ENCODE assay signal across 31 mouse cellular contexts in genomic region chr11:121300265-121300664, GRCm38 (mm10). TPM values are rescaled to one million over a fixed set of nuclear protein-coding genes. Genes with fewer than 3 reads are reported as not detected.
DNase-seq lines count a peak whose midpoint lies in the region; ATAC-seq and TF ChIP-seq lines count a peak whose summit lies in the region.
"Had no signal": no experiment of that assay in that cellular context is flagged by ENCODE, and none has a peak within 500 bp of the region (broad histone marks: within the 10 kb centered on the region; RNA-seq: fewer than 3 reads in every experiment).

No protein-coding gene starts in this region.

- peak; percentile 41 for DNase-seq in brain, adult 2 months (ENCODE audit: low read depth, low spot score)
- peak; percentile 86 for DNase-seq in kidney, adult 2 months
- DNase-seq in kidney, postnatal 0 days (ENCODE audit: low spot score): peak; percentile 41
- DNase-seq in kidney, postnatal 4 days: peak; percentile 45 to 56
- DNase-seq in testis, postnatal 14 days (ENCODE audit: low spot score): no peak
- DNase-seq in forebrain, embryonic 11.5 days (ENCODE audit: low spot score): no peak
- DNase-seq: adrenal gland, adult 2 months; adrenal gland, postnatal 36 days; B cell, adult 2 months; cerebellum, adult 2 months; cerebellum, postnatal 14 days; gastrocnemius, postnatal 25 days; heart, adult 11 months; heart, postnatal 36 days; liver, embryonic 13.5 days; lung, adult 18-20 months; lung, postnatal 4 days; right cerebral cortex, adult 18-20 months had no signal

- H3K36me3 ChIP-seq in kidney, adult 2 months (ENCODE audit: control insufficient read depth, insufficient read depth, low read length): no peaks in the 10 kb centered on the region
- peaks cover 40% of the 10 kb centered on the region for H3K36me3 ChIP-seq in kidney, postnatal 0 days (ENCODE audit: insufficient read depth, low read length)
- peaks cover 12% of the 10 kb centered on the region; the same call in 1 of the 2 replicates for H3K36me3 ChIP-seq in forebrain, embryonic 11.5 days (ENCODE audit: control insufficient read depth, insufficient read depth, low read length)

- no peak overlapping the region for H3K4me3 ChIP-seq in kidney, adult 2 months (ENCODE audit: insufficient read depth, low read depth, low read length)
- H3K4me3 ChIP-seq in kidney, postnatal 0 days (replicated peaks; ENCODE audit: low read depth, low read length): no peak overlapping the region
- H3K4me3 ChIP-seq in forebrain, embryonic 11.5 days (ENCODE audit: low read depth, low read length): no peak overlapping the region
- H3K4me3 ChIP-seq: embryonic facial prominence, embryonic 15.5 days; forebrain, embryonic 15.5 days; hindbrain, embryonic 12.5 days; layer of hippocampus, adult 2 months; limb, embryonic 10.5 days; limb, embryonic 15.5 days; liver, embryonic 13.5 days; neural tube, embryonic 12.5 days had no signal

- no peaks in the 10 kb centered on the region; the same call in 1 of the 2 replicates for H3K4me1 ChIP-seq in kidney, adult 2 months (ENCODE audit: control insufficient read depth, insufficient read depth, low read length)
- no peaks in the 10 kb centered on the region for H3K4me1 ChIP-seq in kidney, postnatal 0 days (replicated peaks; ENCODE audit: insufficient read depth, low read length)
- no peaks in the 10 kb centered on the region for H3K4me1 ChIP-seq in forebrain, embryonic 11.5 days (replicated peaks; ENCODE audit: control insufficient read depth, insufficient read depth, low read length)
- H3K4me1 ChIP-seq: embryonic facial prominence, embryonic 15.5 days; forebrain, embryonic 15.5 days; hindbrain, embryonic 12.5 days; limb, embryonic 10.5 days; limb, embryonic 15.5 days; liver, embryonic 13.5 days; neural tube, embryonic 12.5 days had no signal

- no peak overlapping the region for H3K4me2 ChIP-seq in kidney, postnatal 0 days (ENCODE audit: low read length)
- H3K4me2 ChIP-seq in forebrain, embryonic 11.5 days (ENCODE audit: low read depth, low read length, severe bottlenecking): no peak overlapping the region
- H3K4me2 ChIP-seq: embryonic facial prominence, embryonic 15.5 days; forebrain, embryonic 15.5 days; heart, embryonic 11.5 days; hindbrain, embryonic 12.5 days; limb, embryonic 15.5 days; liver, embryonic 13.5 days; neural tube, embryonic 12.5 days had no signal

- no peak overlapping the region for H3K9ac ChIP-seq in kidney, postnatal 0 days (ENCODE audit: low read depth, low read length)
- H3K9ac ChIP-seq in forebrain, embryonic 11.5 days (ENCODE audit: low read length): no peak overlapping the region
- H3K9ac ChIP-seq: embryonic facial prominence, embryonic 15.5 days; forebrain, embryonic 15.5 days; hindbrain, embryonic 12.5 days; limb, embryonic 15.5 days; liver, embryonic 13.5 days; neural tube, embryonic 12.5 days had no signal

- 0 out of 2 replicates have a peak overlapping the region, but pooled peaks have one; percentile 24 for H3K27ac ChIP-seq in kidney, adult 2 months (ENCODE audit: insufficient read depth, low read depth, low read length)
- H3K27ac ChIP-seq in kidney, postnatal 0 days: peak overlapping the region; percentile 55; the same call in 1 of the 2 replicates
- H3K27ac ChIP-seq in forebrain, embryonic 11.5 days (ENCODE audit: low read depth, low read length): no peak overlapping the region
- H3K27ac ChIP-seq: embryonic facial prominence, embryonic 15.5 days; forebrain, embryonic 15.5 days; hindbrain, embryonic 12.5 days; hindbrain, postnatal 0 days; layer of hippocampus, adult 2 months; limb, embryonic 10.5 days; limb, embryonic 15.5 days; liver, embryonic 13.5 days; neural tube, embryonic 12.5 days had no signal

- H3K27me3 ChIP-seq in kidney, adult 2 months (replicated peaks; ENCODE audit: control insufficient read depth, insufficient read depth, low read length): no peaks in the 10 kb centered on the region
- no peaks in the 10 kb centered on the region for H3K27me3 ChIP-seq in kidney, postnatal 0 days (ENCODE audit: insufficient read depth, low read length)
- H3K27me3 ChIP-seq in forebrain, embryonic 11.5 days (ENCODE audit: control insufficient read depth, insufficient read depth, low read length): no peaks in the 10 kb centered on the region
- H3K27me3 ChIP-seq: embryonic facial prominence, embryonic 15.5 days; forebrain, embryonic 15.5 days; hindbrain, embryonic 12.5 days; limb, embryonic 15.5 days; liver, embryonic 13.5 days; neural tube, embryonic 12.5 days had no signal

- no peak for TF ChIP-seq CTCF in kidney, adult 2 months (conservative IDR thresholded peaks at IDR 0.05; ENCODE audit: insufficient read depth, insufficient read length, low read depth, low read length)
- no peak for TF ChIP-seq CTCF in kidney, postnatal 0 days (IDR thresholded peaks at IDR 0.05; ENCODE audit: low read depth)

- WGBS in kidney, adult 2 months: 37% methylated on average over 9 of the region's 9 CpGs
- WGBS in kidney, postnatal 0 days: 60% methylated on average over 9 of the region's 9 CpGs
- 97% methylated on average over 9 of the region's 9 CpGs for WGBS in forebrain, embryonic 11.5 days

- H3K9me3 ChIP-seq in kidney, postnatal 0 days (replicated peaks; ENCODE audit: low read length): no peaks in the 10 kb centered on the region
- no peaks in the 10 kb centered on the region for H3K9me3 ChIP-seq in forebrain, embryonic 11.5 days (ENCODE audit: control insufficient read depth, low read length)
- H3K9me3 ChIP-seq: embryonic facial prominence, embryonic 15.5 days; forebrain, embryonic 15.5 days; hindbrain, embryonic 12.5 days; limb, embryonic 10.5 days; limb, embryonic 15.5 days; liver, embryonic 13.5 days; neural tube, embryonic 12.5 days had no signal

- no peak for TF ChIP-seq POLR2A in kidney, adult 2 months (IDR thresholded peaks at IDR 0.05; ENCODE audit: low read depth, low read length)

- peak; percentile 87 for ATAC-seq in kidney, postnatal 0 days (replicated peaks; ENCODE audit: low FRiP score, low read depth)
- no peak for ATAC-seq in forebrain, embryonic 11.5 days (replicated peaks; ENCODE audit: low FRiP score)
- ATAC-seq: activated CD4-positive, CD25-positive, alpha-beta regulatory T cell, adult 4 months; forebrain, embryonic 15.5 days; hindbrain, postnatal 0 days; intestine, embryonic 16.5 days; lung, postnatal 0 days; midbrain, embryonic 16.5 days had no signal

RNA-seq across cellular contexts. Expression of gene Foxk2, which starts 40.5 kb away (rescaled TPM):
- 18.2 and 28.6 TPM in 2 replicates for polyA plus RNA-seq in kidney, adult 2 months (2012; rRNA removed)
- 5.5 and 6.2 TPM in 2 replicates for polyA plus RNA-seq in kidney, postnatal 0 days (2015; fragmentation: Nextera tagmentation; extraction: Ambion mirVana)
- polyA plus RNA-seq in forebrain, embryonic 11.5 days (2014; fragmentation: Nextera tagmentation; extraction: Ambion mirVana): 16.4 and 21.8 TPM in 2 replicates

RNA-seq across cellular contexts. Expression of gene Wdr45b, which starts 54.0 kb away (rescaled TPM):
- polyA plus RNA-seq in kidney, adult 2 months (2012; rRNA removed): 54.5 and 59.4 TPM in 2 replicates
- polyA plus RNA-seq in kidney, postnatal 0 days (2015; fragmentation: Nextera tagmentation; extraction: Ambion mirVana): 76.2 and 83.7 TPM in 2 replicates
- polyA plus RNA-seq in forebrain, embryonic 11.5 days (2014; fragmentation: Nextera tagmentation; extraction: Ambion mirVana): 99.3 and 107 TPM in 2 replicates

Comparison
In these comparisons a context has a peak if more than half of its experiments do, and no peak if none do; other contexts are left out.
1. DNase-seq: peak in brain, adult 2 months (single experiment), kidney, adult 2 months (single experiment), kidney, postnatal 0 days (single experiment) and kidney, postnatal 4 days (2 of 2); none in testis, postnatal 14 days (single experiment) and forebrain, embryonic 11.5 days (single experiment).